Mouse (Mus musculus): ENCODE results near the gene Nbea. TPM values are rescaled to one million over a fixed set of nuclear protein-coding genes. Genes with fewer than 3 reads are reported as not detected.
"Not testable (repeated sequence)": the region's sequence is repeated elsewhere in the genome, so short reads cannot be mapped to it uniquely, and the experiment has no call there.

The Nbea gene
- polyA plus RNA-seq, 1 experiment = 7.7 TPM

- Histone ChIP-seq H3K36me3 (ENCODE audit: control insufficient read depth, insufficient read depth, low read length) (no peaks in the 10 kb centered on the region), H3K4me1 (ENCODE audit: control insufficient read depth, insufficient read depth, low read length) (no peaks in the 10 kb centered on the region), H3K27ac (ENCODE audit: insufficient read depth, low read depth, low read length) (no peak overlapping the region), H3K27me3 (replicated peaks; ENCODE audit: control insufficient read depth, insufficient read depth, low read length) (no peaks in the 10 kb centered on the region), H3K4me3 (ENCODE audit: insufficient read depth, low read depth, low read length) (no peak overlapping the region)
- TF ChIP-seq POLR2A (IDR thresholded peaks at IDR 0.05; ENCODE audit: low read depth, low read length) (no peak), CTCF (conservative IDR thresholded peaks at IDR 0.05; ENCODE audit: insufficient read depth, insufficient read length, low read depth, low read length) (no peak)
- WGBS = 93% methylated on average over 1 of the region's 1 CpGs
- DNase-seq = no peak
Observed at GRCm38 (mm10) chr3:56039494-56039893, 144.0 kb downstream of the Nbea start.

DNA sequence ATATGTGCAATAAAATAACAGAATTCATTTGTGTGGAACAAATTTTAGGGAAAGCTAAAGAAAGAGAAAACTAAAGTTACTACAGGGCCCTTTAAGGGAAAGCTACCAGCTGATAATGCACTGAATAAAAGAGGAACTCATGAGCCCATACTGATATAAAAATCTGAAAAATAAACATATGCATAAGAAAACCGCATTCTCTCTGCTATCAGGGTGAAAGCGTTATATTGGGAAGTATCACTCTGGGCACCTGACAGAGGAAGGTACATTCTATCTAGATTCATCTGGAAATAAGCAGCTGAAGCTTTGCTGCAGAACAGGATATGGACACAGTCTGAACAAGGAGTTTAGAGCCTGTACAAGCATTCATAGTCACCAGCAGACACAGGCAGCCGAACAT is 148.9 kb downstream of the Nbea start:
- Histone ChIP-seq H3K36me3 (ENCODE audit: control insufficient read depth, insufficient read depth, low read length) (no peaks in the 10 kb centered on the region), H3K27ac (ENCODE audit: insufficient read depth, low read depth, low read length) (no peak overlapping the region), H3K4me3 (ENCODE audit: insufficient read depth, low read depth, low read length) (no peak overlapping the region), H3K27me3 (replicated peaks; ENCODE audit: control insufficient read depth, insufficient read depth, low read length) (no peaks in the 10 kb centered on the region), H3K4me1 (ENCODE audit: control insufficient read depth, insufficient read depth, low read length) (no peaks in the 10 kb centered on the region)
- DNase-seq = no peak
- TF ChIP-seq POLR2A (IDR thresholded peaks at IDR 0.05; ENCODE audit: low read depth, low read length) = no peak
- no peak for TF ChIP-seq CTCF (conservative IDR thresholded peaks at IDR 0.05; ENCODE audit: insufficient read depth, insufficient read length, low read depth, low read length)
- 79% methylated on average over 3 of the region's 3 CpGs for WGBS

GRCm38 (mm10) chr3:56018494-56018893 is 165.0 kb downstream of the Nbea start:
- TF ChIP-seq POLR2A (IDR thresholded peaks at IDR 0.05; ENCODE audit: low read depth, low read length) = no peak
- no peak for TF ChIP-seq CTCF (conservative IDR thresholded peaks at IDR 0.05; ENCODE audit: insufficient read depth, insufficient read length, low read depth, low read length)

DNA sequence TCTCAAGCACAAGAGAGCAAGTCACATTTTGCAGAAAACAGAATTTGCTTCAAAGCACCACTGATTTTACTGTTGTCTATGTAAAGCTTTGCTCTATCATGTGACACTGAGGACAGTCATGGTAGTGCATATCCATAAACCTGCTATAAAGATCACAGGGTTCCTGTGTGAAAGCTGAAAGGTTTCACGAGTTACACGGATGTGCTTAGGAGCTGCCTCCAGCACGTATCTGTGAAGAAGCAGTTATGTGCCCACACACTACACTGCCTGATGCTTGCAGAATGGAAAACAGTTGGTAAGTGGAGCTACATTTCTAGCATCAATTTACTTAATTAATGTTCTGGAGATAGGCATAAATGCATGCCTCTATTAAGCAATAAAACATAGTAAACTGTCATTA is 172.4 kb downstream of the Nbea start:
- Histone ChIP-seq H3K27me3 (replicated peaks; ENCODE audit: control insufficient read depth, insufficient read depth, low read length) (no peaks in the 10 kb centered on the region), H3K4me3 (ENCODE audit: insufficient read depth, low read depth, low read length) (no peak overlapping the region), H3K36me3 (ENCODE audit: control insufficient read depth, insufficient read depth, low read length) (no peaks in the 10 kb centered on the region), H3K4me1 (ENCODE audit: control insufficient read depth, insufficient read depth, low read length) (0 out of 2 replicates have a peak, but pooled peaks cover 2% of the 10 kb centered on the region), H3K27ac (ENCODE audit: insufficient read depth, low read depth, low read length) (no peak overlapping the region)
- no peak for DNase-seq
- TF ChIP-seq POLR2A (IDR thresholded peaks at IDR 0.05; ENCODE audit: low read depth, low read length) = no peak
- no peak for TF ChIP-seq CTCF (conservative IDR thresholded peaks at IDR 0.05; ENCODE audit: insufficient read depth, insufficient read length, low read depth, low read length)
- WGBS = 78% methylated on average over 3 of the region's 3 CpGs

More at GRCm38 (mm10) chr3:56018494-56018893, 165.0 kb downstream of the Nbea start:
- Histone ChIP-seq H3K4me1 (ENCODE audit: control insufficient read depth, insufficient read depth, low read length) (no peaks in the 10 kb centered on the region), H3K36me3 (ENCODE audit: control insufficient read depth, insufficient read depth, low read length) (no peaks in the 10 kb centered on the region), H3K27ac (ENCODE audit: insufficient read depth, low read depth, low read length) (no peak overlapping the region), H3K4me3 (ENCODE audit: insufficient read depth, low read depth, low read length) (no peak overlapping the region), H3K27me3 (replicated peaks; ENCODE audit: control insufficient read depth, insufficient read depth, low read length) (no peaks in the 10 kb centered on the region)
- DNase-seq = no peak
- 91% methylated on average over 3 of the region's 3 CpGs for WGBS

- TF ChIP-seq CTCF (conservative IDR thresholded peaks at IDR 0.05; ENCODE audit: insufficient read depth, insufficient read length, low read depth, low read length) (peak; percentile 39), POLR2A (IDR thresholded peaks at IDR 0.05; ENCODE audit: low read depth, low read length) (no peak)
- Histone ChIP-seq H3K4me1 (ENCODE audit: control insufficient read depth, insufficient read depth, low read length) (0 out of 2 replicates have a peak, but pooled peaks cover 2% of the 10 kb centered on the region), H3K27me3 (replicated peaks; ENCODE audit: control insufficient read depth, insufficient read depth, low read length) (no peaks in the 10 kb centered on the region), H3K36me3 (ENCODE audit: control insufficient read depth, insufficient read depth, low read length) (0 out of 2 replicates have a peak, but pooled peaks cover 4% of the 10 kb centered on the region), H3K27ac (ENCODE audit: insufficient read depth, low read depth, low read length) (no peak overlapping the region), H3K4me3 (ENCODE audit: insufficient read depth, low read depth, low read length) (no peak overlapping the region)
- peak; percentile 61 for DNase-seq
- WGBS = 17% methylated on average over 2 of the region's 2 CpGs
Observed at GRCm38 (mm10) chr3:56007991-56008390, 175.5 kb downstream of the Nbea start.

DNA sequence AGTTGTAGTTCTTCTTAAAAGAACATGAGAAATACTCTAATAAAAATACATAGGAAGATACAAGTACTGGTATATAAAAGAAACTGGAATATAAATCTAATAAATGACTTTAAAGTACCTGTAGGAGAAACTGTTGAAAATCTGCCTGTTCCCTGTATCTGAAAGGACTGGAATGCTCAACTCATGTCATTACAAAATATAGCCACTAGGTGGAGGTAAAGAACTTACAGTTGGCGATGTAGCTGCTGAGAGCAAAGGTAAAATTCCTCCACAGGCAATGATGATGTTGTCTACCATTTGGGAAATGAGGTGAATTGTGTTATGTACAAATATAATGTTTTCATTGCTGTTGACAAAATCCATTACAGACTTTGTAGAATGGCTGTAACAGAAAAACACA is 183.2 kb downstream of the Nbea start:
- TF ChIP-seq CTCF (conservative IDR thresholded peaks at IDR 0.05; ENCODE audit: insufficient read depth, insufficient read length, low read depth, low read length) (0 out of 2 replicates have a peak, but pooled peaks have one; percentile 18), POLR2A (IDR thresholded peaks at IDR 0.05; ENCODE audit: low read depth, low read length) (no peak)
- H3K36me3 ChIP-seq (ENCODE audit: control insufficient read depth, insufficient read depth, low read length) = 0 out of 2 replicates have a peak, but pooled peaks cover 4% of the 10 kb centered on the region
- H3K4me1 ChIP-seq (ENCODE audit: control insufficient read depth, insufficient read depth, low read length) = no peaks in the 10 kb centered on the region
- 2% methylated on average over 1 of the region's 1 CpGs for WGBS
- peak; percentile 62 for DNase-seq
- no peak overlapping the region for H3K4me3 ChIP-seq (ENCODE audit: insufficient read depth, low read depth, low read length)
- no peak overlapping the region for H3K27ac ChIP-seq (ENCODE audit: insufficient read depth, low read depth, low read length)
- no peaks in the 10 kb centered on the region for H3K27me3 ChIP-seq (replicated peaks; ENCODE audit: control insufficient read depth, insufficient read depth, low read length)

DNA sequence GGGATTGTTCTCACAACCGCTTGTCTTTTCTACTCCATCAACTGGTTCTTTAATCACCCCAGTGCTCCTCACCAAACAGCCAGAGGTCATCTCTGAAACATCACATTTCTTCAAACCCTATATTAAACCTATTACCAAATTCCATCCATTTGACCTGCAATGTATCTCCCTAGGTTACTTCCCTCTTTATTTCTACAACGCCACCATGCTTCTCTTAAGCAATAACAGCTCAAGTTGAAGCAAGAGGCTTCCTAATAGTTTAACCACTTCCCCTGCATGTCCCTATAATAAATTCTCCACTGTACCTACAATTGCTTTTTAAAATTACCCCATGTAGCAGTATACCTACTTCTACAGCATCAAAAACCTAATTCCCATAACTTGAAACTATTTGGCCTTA is 205.1 kb downstream of the Nbea start:
- H3K4me1 ChIP-seq (ENCODE audit: control insufficient read depth, insufficient read depth, low read length) = no peaks in the 10 kb centered on the region
- no peak overlapping the region for H3K27ac ChIP-seq (ENCODE audit: insufficient read depth, low read depth, low read length)
- peaks cover 2% of the 10 kb centered on the region; the same call in 1 of the 2 replicates for H3K36me3 ChIP-seq (ENCODE audit: control insufficient read depth, insufficient read depth, low read length)
- 97% methylated on average over 2 of the region's 2 CpGs for WGBS
- TF ChIP-seq POLR2A (IDR thresholded peaks at IDR 0.05; ENCODE audit: low read depth, low read length) = no peak
- no peak for TF ChIP-seq CTCF (conservative IDR thresholded peaks at IDR 0.05; ENCODE audit: insufficient read depth, insufficient read length, low read depth, low read length)
- DNase-seq = no peak
- no peaks in the 10 kb centered on the region for H3K27me3 ChIP-seq (replicated peaks; ENCODE audit: control insufficient read depth, insufficient read depth, low read length)
- no peak overlapping the region for H3K4me3 ChIP-seq (ENCODE audit: insufficient read depth, low read depth, low read length)

- not testable (repeated sequence) for H3K4me3 ChIP-seq (ENCODE audit: insufficient read depth, low read depth, low read length); H3K27me3 ChIP-seq (replicated peaks; ENCODE audit: control insufficient read depth, insufficient read depth, low read length); H3K4me1 ChIP-seq (ENCODE audit: control insufficient read depth, insufficient read depth, low read length); H3K27ac ChIP-seq (ENCODE audit: insufficient read depth, low read depth, low read length); DNase-seq; H3K36me3 ChIP-seq (ENCODE audit: control insufficient read depth, insufficient read depth, low read length)
- 97% methylated on average over 14 of the region's 14 CpGs for WGBS
Observed at GRCm38 (mm10) chr3:55976986-55977385, 206.5 kb downstream of the Nbea start.
